In the genomic region with DNA sequence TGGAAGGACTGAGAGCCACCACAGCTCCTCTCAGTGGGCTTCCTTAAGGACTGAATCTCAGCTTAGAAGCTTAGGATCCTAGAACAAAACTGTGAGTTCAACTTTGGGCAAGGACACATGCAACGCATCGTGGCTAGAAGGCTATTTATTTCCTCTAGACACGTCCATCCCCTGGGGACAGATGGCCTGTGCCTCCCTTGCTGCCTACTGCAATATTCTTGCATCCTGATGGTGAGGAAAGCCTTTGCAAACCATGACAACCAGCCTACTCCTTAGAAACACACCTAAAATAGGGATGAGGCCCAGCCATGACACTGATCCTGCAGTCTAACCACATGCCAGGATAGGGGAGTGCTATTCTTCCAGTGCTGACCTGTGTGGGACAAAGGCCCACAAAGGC, we compare ENCODE assay signal across 11 mouse cellular contexts. TPM values are rescaled to one million over a fixed set of nuclear protein-coding genes. Genes with fewer than 3 reads are reported as not detected.
DNase-seq lines count a peak whose midpoint lies in the region; ATAC-seq and TF ChIP-seq lines count a peak whose summit lies in the region.
"Had no signal": no experiment of that assay in that cellular context is flagged by ENCODE, and none has a peak within 500 bp of the region (broad histone marks: within the 10 kb centered on the region; RNA-seq: fewer than 3 reads in every experiment).

No protein-coding gene starts in this region.

- no peak overlapping the region for H3K4me2 ChIP-seq in hindbrain, embryonic 12.5 days (replicated peaks)
- no peak overlapping the region for H3K4me2 ChIP-seq in midbrain, embryonic 16.5 days (ENCODE audit: low read length)
- H3K4me2 ChIP-seq: heart, embryonic 12.5 days had no signal

- no peak for DNase-seq in layer of hippocampus, adult 2 months (ENCODE audit: low spot score in 2 of 2)
- DNase-seq in layer of hippocampus, adult 11-12 months (ENCODE audit: low spot score): no peak
- DNase-seq in brain, adult 2 months (ENCODE audit: low read depth, low spot score): peak; percentile 87
- no peak for DNase-seq in heart, adult 9 months (ENCODE audit: low spot score in 2 of 2)
- no peak for DNase-seq in layer of hippocampus, adult 8-10 months (ENCODE audit: low spot score in 2 of 2)
- DNase-seq in retina, embryonic 14.5 days (ENCODE audit: low spot score): no peak
- DNase-seq: B cell, adult 2 months; retina, postnatal 1 day had no signal

- no peaks in the 10 kb centered on the region for H3K9me3 ChIP-seq in hindbrain, embryonic 12.5 days (replicated peaks)
- H3K9me3 ChIP-seq in midbrain, embryonic 16.5 days (replicated peaks; ENCODE audit: control insufficient read depth, low read length, poor library complexity, severe bottlenecking): no peaks in the 10 kb centered on the region
- H3K9me3 ChIP-seq: heart, embryonic 12.5 days had no signal

- TF ChIP-seq CTCF in layer of hippocampus, adult 2 months (conservative IDR thresholded peaks at IDR 0.05): no peak

- ATAC-seq in hindbrain, embryonic 12.5 days (ENCODE audit: low FRiP score): no peak
- ATAC-seq in midbrain, embryonic 16.5 days: no peak

- peaks cover 38% of the 10 kb centered on the region for H3K4me1 ChIP-seq in hindbrain, embryonic 12.5 days
- H3K4me1 ChIP-seq in midbrain, embryonic 16.5 days (ENCODE audit: control insufficient read depth, insufficient read depth, low read length): peaks cover 50% of the 10 kb centered on the region

- H3K27me3 ChIP-seq in hindbrain, embryonic 12.5 days: no peaks in the 10 kb centered on the region
- H3K27me3 ChIP-seq in midbrain, embryonic 16.5 days (ENCODE audit: control insufficient read depth, insufficient read depth, low read depth, low read length): no peaks in the 10 kb centered on the region
- H3K27me3 ChIP-seq: heart, embryonic 12.5 days had no signal

- H3K4me3 ChIP-seq in layer of hippocampus, adult 2 months: no peak overlapping the region
- no peak overlapping the region for H3K4me3 ChIP-seq in hindbrain, embryonic 12.5 days
- H3K4me3 ChIP-seq in midbrain, embryonic 16.5 days (ENCODE audit: low read depth, low read length): no peak overlapping the region
- H3K4me3 ChIP-seq: heart, embryonic 12.5 days had no signal

- WGBS in hindbrain, embryonic 12.5 days: 77% methylated on average over 3 of the region's 3 CpGs
- WGBS in midbrain, embryonic 16.5 days: 81% methylated on average over 3 of the region's 3 CpGs

- H3K36me3 ChIP-seq in hindbrain, embryonic 12.5 days: no peaks in the 10 kb centered on the region
- no peaks in the 10 kb centered on the region for H3K36me3 ChIP-seq in midbrain, embryonic 16.5 days (ENCODE audit: control insufficient read depth, insufficient read depth, low read length)
- H3K36me3 ChIP-seq: heart, embryonic 12.5 days had no signal

- peak overlapping the region; percentile 98 for H3K27ac ChIP-seq in layer of hippocampus, adult 2 months
- peak overlapping the region; percentile 99; the same call in 1 of the 2 replicates for H3K27ac ChIP-seq in hindbrain, embryonic 12.5 days
- H3K27ac ChIP-seq in midbrain, embryonic 16.5 days (ENCODE audit: low read length): peak overlapping the region; percentile 100

- no peak overlapping the region for H3K9ac ChIP-seq in hindbrain, embryonic 12.5 days
- no peak overlapping the region for H3K9ac ChIP-seq in midbrain, embryonic 16.5 days (ENCODE audit: low read depth, low read length)
- H3K9ac ChIP-seq: heart, embryonic 12.5 days had no signal

RNA-seq across cellular contexts. Expression of gene Cdk5r1, which starts 28.8 kb away (rescaled TPM):
- total RNA-seq in layer of hippocampus, adult 2 months (2021): 100 to 1,000 TPM; 218 to 227 TPM
- 76.3 and 77.3 TPM in 2 replicates for polyA plus RNA-seq in hindbrain, embryonic 12.5 days (2016; fragmentation: Nextera tagmentation; extraction: Ambion mirVana)
- 90.2 and 91.0 TPM in 2 replicates for polyA plus RNA-seq in midbrain, embryonic 16.5 days (2015; fragmentation: Nextera tagmentation; extraction: Ambion mirVana)
- 100 to 1,000 TPM; 180 to 207 (median 189) TPM for total RNA-seq in layer of hippocampus, adult 8-10 months (2022)
